Comparison of ENCODE assay signal across 8 mouse cellular contexts in genomic region chr12:8922369-8923124, GRCm38 (mm10). TPM values are rescaled to one million over a fixed set of nuclear protein-coding genes. Genes with fewer than 3 reads are reported as not detected.
DNase-seq lines count a peak whose midpoint lies in the region; ATAC-seq and TF ChIP-seq lines count a peak whose summit lies in the region.

No protein-coding gene starts in this region.

- peak overlapping the region; percentile 95 for H3K27ac ChIP-seq in kidney, embryonic 14.5 days (ENCODE audit: low read depth, low read length)
- peak overlapping the region; percentile 98 for H3K27ac ChIP-seq in bone marrow macrophage, adult 2 months (ENCODE audit: insufficient read depth, low read depth, low read length)
- H3K27ac ChIP-seq in hindbrain, embryonic 14.5 days: peak overlapping the region; percentile 90
- H3K27ac ChIP-seq in lung, postnatal 0 days (ENCODE audit: low read length): peak overlapping the region; percentile 95

- TF ChIP-seq CTCF in bone marrow macrophage, adult 2 months (IDR thresholded peaks at IDR 0.05; ENCODE audit: low read depth, low read length): no peak
- no peak; the same call in 1 of the 2 replicates for TF ChIP-seq CTCF in lung, postnatal 0 days (IDR thresholded peaks at IDR 0.05)

- peaks cover 9% of the 10 kb centered on the region; the same call in 1 of the 2 replicates for H3K36me3 ChIP-seq in kidney, embryonic 14.5 days (ENCODE audit: control insufficient read depth, insufficient read depth, low read length)
- H3K36me3 ChIP-seq in hindbrain, embryonic 14.5 days (replicated peaks; ENCODE audit: control insufficient read depth, insufficient read depth): peaks cover 6% of the 10 kb centered on the region; the same call in 1 of the 2 replicates
- no peaks in the 10 kb centered on the region; the same call in 1 of the 2 replicates for H3K36me3 ChIP-seq in lung, postnatal 0 days (ENCODE audit: insufficient read depth, low read length)

- H3K9ac ChIP-seq in kidney, embryonic 14.5 days (ENCODE audit: low read depth, low read length): peak overlapping the region; percentile 91
- H3K9ac ChIP-seq in hindbrain, embryonic 14.5 days: peak overlapping the region; percentile 75
- H3K9ac ChIP-seq in lung, postnatal 0 days (replicated peaks; ENCODE audit: low read depth): peak overlapping the region; percentile 77

- 2% methylated on average over 30 of the region's 30 CpGs for WGBS in kidney, embryonic 14.5 days
- WGBS in hindbrain, embryonic 14.5 days: 5% methylated on average over 30 of the region's 30 CpGs
- WGBS in lung, postnatal 0 days: under 1% methylated on average over 30 of the region's 30 CpGs

- peak overlapping the region; percentile 81 for H3K4me2 ChIP-seq in kidney, embryonic 14.5 days (replicated peaks; ENCODE audit: low read depth, low read length)
- peak overlapping the region; percentile 88 for H3K4me2 ChIP-seq in hindbrain, embryonic 14.5 days (replicated peaks)
- H3K4me2 ChIP-seq in lung, postnatal 0 days (replicated peaks; ENCODE audit: low read depth, low read length): peak overlapping the region; percentile 74

- H3K9me3 ChIP-seq in kidney, embryonic 14.5 days (ENCODE audit: control insufficient read depth, low read length): no peaks in the 10 kb centered on the region
- H3K9me3 ChIP-seq in hindbrain, embryonic 14.5 days (ENCODE audit: control insufficient read depth, low read length): no peaks in the 10 kb centered on the region
- H3K9me3 ChIP-seq in lung, postnatal 0 days (ENCODE audit: low read length): no peaks in the 10 kb centered on the region

- DNase-seq in kidney, adult 11 months: no peak
- DNase-seq in hindbrain, embryonic 14.5 days (ENCODE audit: low spot score): no peak
- peak; percentile 73 for DNase-seq in lung, postnatal 0 days (ENCODE audit: low spot score)
- no peak for DNase-seq in adrenal gland, postnatal 25 days
- no peak for DNase-seq in gastrocnemius, postnatal 25 days

- H3K27me3 ChIP-seq in kidney, embryonic 14.5 days (ENCODE audit: control insufficient read depth, insufficient read depth, low read length): no peaks in the 10 kb centered on the region
- no peaks in the 10 kb centered on the region for H3K27me3 ChIP-seq in hindbrain, embryonic 14.5 days (ENCODE audit: control insufficient read depth, insufficient read depth, low read length)
- H3K27me3 ChIP-seq in lung, postnatal 0 days (replicated peaks; ENCODE audit: insufficient read depth, low read length): no peaks in the 10 kb centered on the region

- no peak for TF ChIP-seq EP300 in lung, postnatal 0 days (IDR thresholded peaks at IDR 0.05)

- peak overlapping the region; percentile 61 for H3K4me3 ChIP-seq in kidney, embryonic 14.5 days (ENCODE audit: low read length)
- peak overlapping the region; percentile 97 for H3K4me3 ChIP-seq in bone marrow macrophage, adult 2 months (ENCODE audit: insufficient read depth, low read length)
- peak overlapping the region; percentile 57 for H3K4me3 ChIP-seq in hindbrain, embryonic 14.5 days (replicated peaks; ENCODE audit: low read length)
- H3K4me3 ChIP-seq in lung, postnatal 0 days (ENCODE audit: low read depth, low read length): peak overlapping the region; percentile 83

- TF ChIP-seq POLR2A in bone marrow macrophage, adult 2 months (IDR thresholded peaks at IDR 0.05; ENCODE audit: borderline replicate concordance, low read depth, low read length): no peak

- no peak for ATAC-seq in kidney, embryonic 14.5 days (ENCODE audit: low FRiP score, low TSS enrichment)
- ATAC-seq in hindbrain, embryonic 14.5 days (ENCODE audit: low FRiP score): no peak
- ATAC-seq in lung, postnatal 0 days: 0 out of 2 replicates have a peak, but pooled peaks have one; percentile 0
- ATAC-seq in megakaryocyte progenitor cell, adult 5-6 weeks (replicated peaks; ENCODE audit: poor library complexity): no peak

- H3K4me1 ChIP-seq in kidney, embryonic 14.5 days (ENCODE audit: control insufficient read depth, insufficient read depth, low read length): peaks cover 20% of the 10 kb centered on the region
- peaks cover 31% of the 10 kb centered on the region for H3K4me1 ChIP-seq in bone marrow macrophage, adult 2 months (ENCODE audit: control insufficient read depth, insufficient read depth, low read length)
- peaks cover 30% of the 10 kb centered on the region for H3K4me1 ChIP-seq in hindbrain, embryonic 14.5 days (replicated peaks; ENCODE audit: control insufficient read depth, insufficient read depth, low read length)
- H3K4me1 ChIP-seq in lung, postnatal 0 days (ENCODE audit: insufficient read depth, low read depth, low read length): peaks cover 12% of the 10 kb centered on the region; the same call in 1 of the 2 replicates

RNA-seq across cellular contexts. Expression of gene Laptm4a, which starts 1.1 kb away (rescaled TPM):
- polyA plus RNA-seq in kidney, embryonic 14.5 days (2014; fragmentation: Nextera tagmentation; extraction: Ambion mirVana): 140 and 337 TPM in 2 replicates
- polyA plus RNA-seq in bone marrow macrophage, adult 2 months (2012; ENCODE audit: insufficient read depth, insufficient read length, missing spikeins): 394 and 417 TPM in 2 replicates
- 173 and 189 TPM in 2 replicates for polyA plus RNA-seq in hindbrain, embryonic 14.5 days (2014; fragmentation: Nextera tagmentation; extraction: Ambion mirVana)
- 467 and 484 TPM in 2 replicates for polyA plus RNA-seq in lung, postnatal 0 days (2015; fragmentation: Nextera tagmentation; extraction: Ambion mirVana)
- 421 and 503 TPM in 2 replicates for total RNA-seq in adrenal gland, postnatal 25 days (2021)
- total RNA-seq in gastrocnemius, postnatal 25 days (2021): 100 to 1,000 TPM; 222 to 266 TPM
- 73.2 and 76.6 TPM in 2 replicates for total RNA-seq in megakaryocyte progenitor cell, adult 5-6 weeks (2015)
- total RNA-seq in megakaryocyte progenitor cell, adult 5-6 weeks (2017): 111 and 119 TPM in 2 replicates

RNA-seq across cellular contexts. Expression of gene Matn3, which starts 25.2 kb away (rescaled TPM):
- 0.11 and 0.37 TPM in 2 replicates for polyA plus RNA-seq in kidney, embryonic 14.5 days (2014; fragmentation: Nextera tagmentation; extraction: Ambion mirVana)
- not detected in 2 replicates for polyA plus RNA-seq in bone marrow macrophage, adult 2 months (2012; ENCODE audit: insufficient read depth, insufficient read length, missing spikeins)
- polyA plus RNA-seq in hindbrain, embryonic 14.5 days (2014; fragmentation: Nextera tagmentation; extraction: Ambion mirVana): 0.15 and 0.17 TPM in 2 replicates
- 0.33 and 0.52 TPM in 2 replicates for polyA plus RNA-seq in lung, postnatal 0 days (2015; fragmentation: Nextera tagmentation; extraction: Ambion mirVana)
- not detected in 2 replicates for total RNA-seq in adrenal gland, postnatal 25 days (2021)
- under 1 TPM in 1 of 2 experiments, not detected in 1; 0.56 TPM for total RNA-seq in gastrocnemius, postnatal 25 days (2021)
- not detected in 2 replicates for total RNA-seq in megakaryocyte progenitor cell, adult 5-6 weeks (2015)
- not detected in 2 replicates for total RNA-seq in megakaryocyte progenitor cell, adult 5-6 weeks (2017)

RNA-seq across cellular contexts. Expression of gene Wdr35, which starts 51.1 kb away (rescaled TPM):
- polyA plus RNA-seq in kidney, embryonic 14.5 days (2014; fragmentation: Nextera tagmentation; extraction: Ambion mirVana): 9.9 and 21.9 TPM in 2 replicates
- polyA plus RNA-seq in bone marrow macrophage, adult 2 months (2012; ENCODE audit: insufficient read depth, insufficient read length, missing spikeins): 3.2 and 3.4 TPM in 2 replicates
- polyA plus RNA-seq in hindbrain, embryonic 14.5 days (2014; fragmentation: Nextera tagmentation; extraction: Ambion mirVana): 22.4 and 26.1 TPM in 2 replicates
- 7.6 and 10.4 TPM in 2 replicates for polyA plus RNA-seq in lung, postnatal 0 days (2015; fragmentation: Nextera tagmentation; extraction: Ambion mirVana)
- 9.9 and 16.1 TPM in 2 replicates for total RNA-seq in adrenal gland, postnatal 25 days (2021)
- total RNA-seq in gastrocnemius, postnatal 25 days (2021): 1 to 10 TPM; 9.2 to 9.7 TPM
- total RNA-seq in megakaryocyte progenitor cell, adult 5-6 weeks (2015): 1.3 and 1.8 TPM in 2 replicates
- total RNA-seq in megakaryocyte progenitor cell, adult 5-6 weeks (2017): 0.79 and 3.8 TPM in 2 replicates
